Mouse (Mus musculus) ovary, postnatal 10 days (tissue): ENCODE results near the gene Shisa4.
A peak's percentile ranks its signal among the peaks of the same experiment; 100 is the strongest.
"Not testable (repeated sequence)": the region's sequence is repeated elsewhere in the genome, so short reads cannot be mapped to it uniquely, and the experiment has no call there.

ENCODE experiments used
- DNase-seq: peaks from one replicate; pipeline ENCODE4 v3.0.0; 2022; ENCODE audit warnings: low spot score

Shisa4 gene

DNA sequence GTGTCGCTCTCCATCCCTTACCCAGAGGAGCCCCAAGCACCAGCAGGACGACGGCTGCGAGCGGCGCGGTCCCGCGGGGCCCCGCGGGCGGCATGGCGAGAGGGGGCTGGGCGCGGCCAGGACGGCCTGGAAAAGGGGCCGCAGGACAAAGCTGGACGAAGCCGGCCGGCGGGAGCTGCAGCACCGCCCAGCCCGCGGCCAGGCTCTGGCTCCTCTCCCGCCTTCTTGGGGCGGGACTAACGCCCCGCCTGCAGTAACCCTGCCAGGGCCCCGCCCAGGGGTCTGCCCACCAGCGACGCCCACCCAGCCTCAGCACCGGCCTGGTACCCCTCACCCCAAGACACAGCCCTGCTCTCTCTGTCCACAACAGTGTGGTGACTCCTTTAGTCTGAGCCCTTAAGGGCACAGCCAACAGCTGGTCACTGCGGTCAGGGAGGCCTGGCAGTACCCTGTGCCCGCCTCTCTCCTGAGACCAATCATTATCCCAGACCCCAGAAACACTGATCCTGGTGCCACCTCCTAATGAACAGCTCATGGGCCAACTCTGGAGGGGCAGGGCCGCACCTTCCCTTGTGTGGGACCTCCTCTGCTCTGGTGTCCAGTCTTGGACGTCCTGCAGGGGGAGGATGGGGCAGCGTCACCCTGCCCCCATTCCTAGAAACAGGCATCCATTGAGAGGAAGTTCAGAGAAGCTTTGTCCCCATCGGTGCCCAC, at the start of gene Shisa4:
Gene Shisa4, minus strand, starts transcription at position 370 of the 714 bp plus-strand sequence.
- peak; percentile 56 for DNase-seq

DNA sequence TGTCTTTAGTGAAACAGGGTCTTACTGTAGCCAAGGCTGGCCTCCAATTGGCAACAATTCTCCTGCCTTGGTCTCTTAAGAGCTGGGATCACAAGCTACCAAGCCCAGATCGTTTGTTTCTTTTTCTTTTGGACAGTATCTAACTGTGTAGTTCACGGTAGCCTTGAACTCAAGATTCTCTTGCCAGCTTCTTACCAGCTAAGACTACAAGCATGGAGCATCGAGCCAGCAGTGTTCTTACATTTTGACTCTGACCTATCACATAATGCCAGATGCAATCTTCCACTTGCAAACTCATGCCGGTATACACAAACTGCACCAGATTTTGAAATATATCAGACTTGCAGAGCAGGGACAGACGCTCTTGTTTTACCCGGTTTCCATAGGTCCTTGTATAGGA, 47.7 kb upstream of the Shisa4 start:
- DNase-seq, result no peak

DNA sequence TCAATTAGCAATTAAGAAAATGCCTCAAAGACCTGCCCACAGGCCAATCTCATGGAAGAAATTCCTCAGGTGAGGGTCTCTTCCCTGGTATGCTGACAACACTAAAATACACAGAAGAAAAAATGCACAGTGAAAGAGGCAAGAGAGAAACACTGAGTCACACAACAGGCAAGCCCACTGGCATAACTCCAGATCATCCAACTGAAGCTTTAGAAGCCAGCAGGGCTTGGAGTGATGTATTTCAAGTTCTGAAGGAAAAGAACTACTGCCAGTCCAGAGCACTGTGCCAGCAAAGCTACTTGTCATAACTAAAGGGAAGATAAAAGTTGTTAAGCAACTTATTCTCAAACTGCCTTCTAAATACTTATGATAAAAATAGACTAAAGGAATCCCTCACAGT, 39.0 kb upstream of the Shisa4 start:
- DNase-seq, result no peak

DNA sequence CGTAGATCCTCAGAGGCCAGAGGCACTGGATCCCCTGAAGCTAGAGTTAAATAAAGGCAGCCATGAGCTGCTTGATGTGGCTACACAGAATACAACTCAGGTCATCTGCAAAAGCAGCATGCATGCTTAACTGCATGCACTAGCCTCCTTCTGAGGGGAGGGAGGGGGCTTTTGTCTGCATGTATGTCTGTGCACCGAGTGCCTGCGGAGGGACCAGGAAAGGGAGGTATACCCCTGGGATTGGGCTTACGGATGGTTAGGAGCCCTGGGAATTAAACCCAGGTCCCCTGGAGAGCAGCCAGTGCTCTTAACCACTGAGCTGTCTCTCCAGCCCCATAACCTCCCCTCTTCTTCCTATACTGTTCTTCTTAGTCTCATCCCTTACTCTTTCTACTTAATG, 37.1 kb upstream of the Shisa4 start:
- no peak for DNase-seq

DNA sequence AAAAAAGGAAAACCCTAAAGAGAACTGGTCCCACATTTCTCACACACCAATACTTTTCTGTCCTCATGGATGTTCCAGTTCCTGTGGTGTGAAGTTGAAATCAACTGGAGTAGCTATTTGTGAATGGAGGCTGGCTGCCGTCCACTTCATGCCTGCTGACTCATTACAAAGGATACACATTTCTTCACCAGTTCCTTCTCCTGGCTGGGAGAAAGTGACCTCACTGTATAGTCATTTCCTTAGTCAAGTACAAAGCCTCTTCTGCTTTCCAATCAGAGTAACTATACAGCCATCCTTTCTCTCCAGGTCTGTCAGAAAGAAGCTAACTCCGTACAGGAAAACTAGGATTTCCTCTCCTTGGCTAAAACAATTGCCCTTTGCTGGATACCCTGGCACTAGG, 35.9 kb upstream of the Shisa4 start:
- DNase-seq, result no peak

DNA sequence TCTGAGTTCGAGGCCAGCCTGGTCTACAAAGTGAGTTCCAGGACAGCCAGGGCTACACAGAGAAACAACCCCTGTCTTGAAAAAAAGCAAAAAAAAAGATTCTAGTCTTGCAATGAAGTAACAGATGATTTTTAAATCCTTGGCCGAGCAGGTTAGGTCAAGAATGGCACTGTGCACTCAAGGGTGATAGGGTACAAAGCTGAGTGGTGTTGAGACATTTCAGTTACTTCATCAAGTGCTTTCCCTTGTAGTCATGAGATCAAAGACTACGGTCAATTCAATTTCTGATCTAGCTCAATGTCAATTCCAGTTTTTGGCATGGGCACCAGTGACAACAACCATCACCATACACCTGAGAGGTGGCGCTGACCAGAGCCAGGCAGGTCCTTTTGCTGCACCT, 33.9 kb upstream of the Shisa4 start:
- DNase-seq, result no peak

DNA sequence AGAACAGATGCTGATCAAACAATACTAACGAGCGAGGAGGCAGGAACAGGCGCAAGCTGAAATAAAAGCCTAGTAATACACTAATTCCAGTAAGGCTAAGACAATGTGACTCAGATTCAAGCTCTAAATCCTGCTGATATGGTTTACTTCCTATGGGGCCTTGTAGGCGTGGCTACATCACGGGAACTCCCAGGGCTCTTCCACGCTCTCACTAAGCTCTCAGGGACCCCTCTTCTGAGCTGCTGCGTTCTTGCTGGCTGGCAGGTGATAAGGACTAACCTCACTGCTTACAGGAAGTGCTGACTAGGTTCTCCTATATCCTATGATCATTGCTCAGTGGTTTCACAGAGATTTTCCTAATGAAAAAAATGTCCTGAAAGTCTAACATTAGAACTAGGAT, 30.3 kb upstream of the Shisa4 start:
- no peak for DNase-seq

DNA sequence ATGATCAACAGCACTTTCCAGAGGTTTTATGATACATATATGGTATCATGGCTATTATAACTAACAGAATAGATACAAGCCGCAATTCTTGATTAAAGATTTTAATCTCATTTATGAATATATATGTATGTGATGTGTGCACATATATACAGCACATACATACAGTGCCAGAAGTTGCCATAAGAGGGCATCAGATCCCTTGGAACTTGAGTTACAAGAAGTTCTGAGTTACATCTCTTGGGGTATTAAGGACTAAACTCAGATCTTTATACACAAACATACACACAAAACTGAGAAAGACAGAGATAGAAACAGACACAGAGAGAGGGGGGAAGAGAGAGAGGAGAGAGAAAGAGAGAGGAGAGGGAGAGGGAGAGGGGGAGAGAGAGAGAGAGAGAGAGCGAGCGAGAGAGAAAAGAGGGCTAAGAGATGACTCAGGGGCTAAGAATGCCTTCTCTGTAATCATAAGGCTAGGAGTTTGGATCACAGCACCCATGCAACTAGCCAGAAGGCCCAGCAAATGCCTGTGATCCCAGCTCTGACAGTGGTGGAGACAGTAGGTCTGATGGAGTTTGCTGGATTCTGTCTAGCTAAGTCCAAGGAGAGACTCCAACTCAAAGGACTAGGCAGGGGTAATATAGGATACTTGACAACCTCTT, 26.5 kb upstream of the Shisa4 start:
- no peak for DNase-seq

DNA sequence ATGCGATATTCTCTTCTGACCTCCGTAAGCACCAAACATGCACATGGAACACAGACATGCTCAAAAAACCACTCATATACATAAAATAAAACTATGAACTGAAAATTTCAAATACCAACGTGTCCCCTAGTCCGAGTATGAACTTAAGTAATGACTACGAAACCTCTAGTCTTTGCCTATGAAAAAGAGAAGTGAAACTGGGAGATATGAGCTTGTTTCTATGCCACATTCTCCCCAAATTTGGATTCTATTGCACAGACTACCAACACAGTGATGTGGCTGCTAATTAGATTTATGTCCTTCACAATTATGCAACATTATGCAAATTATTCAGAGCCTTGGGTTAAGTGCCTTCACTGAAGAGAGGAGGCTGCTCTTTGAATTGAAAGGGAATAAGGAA, 24.4 kb upstream of the Shisa4 start:
- DNase-seq, result no peak

DNA sequence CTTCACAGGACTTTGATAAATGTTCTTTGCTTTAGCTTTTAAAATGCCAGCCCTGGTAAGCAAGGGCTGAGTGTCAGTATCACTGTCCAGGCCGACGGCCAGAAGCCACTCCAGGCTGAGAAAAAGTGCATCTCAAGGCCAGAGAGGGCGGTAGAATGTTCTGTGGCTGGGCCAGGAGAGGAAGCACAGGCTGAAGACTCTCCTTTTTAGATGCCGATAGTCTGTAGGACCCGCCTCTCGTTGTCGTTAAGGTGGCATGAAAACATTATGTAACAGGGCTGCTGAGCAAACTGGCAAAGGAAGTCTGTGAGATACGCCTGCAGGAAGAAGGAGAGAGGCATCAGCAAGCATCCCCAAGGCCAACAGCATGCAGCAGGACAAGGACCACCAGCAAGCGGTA, 10.1 kb upstream of the Shisa4 start:
- no peak for DNase-seq

DNA sequence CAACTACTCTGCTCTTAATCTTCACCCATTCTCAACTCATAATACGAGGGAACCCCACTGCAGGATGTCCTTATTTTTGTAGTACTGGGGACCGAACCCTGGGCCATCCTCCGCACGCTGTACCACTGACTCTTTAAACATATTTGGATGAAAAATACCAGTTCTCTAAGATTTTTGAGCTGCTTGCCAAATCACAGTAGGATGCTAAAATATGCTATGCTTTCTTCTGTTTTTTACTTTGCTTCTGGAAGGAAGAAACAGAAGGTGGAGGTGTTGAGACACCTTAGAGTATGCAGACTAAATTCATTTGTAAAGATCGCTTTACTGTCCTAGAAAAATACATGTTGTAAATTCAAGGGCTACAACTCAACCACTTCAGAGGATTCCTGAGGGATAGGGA, 9.1 kb upstream of the Shisa4 start:
- DNase-seq, result no peak

DNA sequence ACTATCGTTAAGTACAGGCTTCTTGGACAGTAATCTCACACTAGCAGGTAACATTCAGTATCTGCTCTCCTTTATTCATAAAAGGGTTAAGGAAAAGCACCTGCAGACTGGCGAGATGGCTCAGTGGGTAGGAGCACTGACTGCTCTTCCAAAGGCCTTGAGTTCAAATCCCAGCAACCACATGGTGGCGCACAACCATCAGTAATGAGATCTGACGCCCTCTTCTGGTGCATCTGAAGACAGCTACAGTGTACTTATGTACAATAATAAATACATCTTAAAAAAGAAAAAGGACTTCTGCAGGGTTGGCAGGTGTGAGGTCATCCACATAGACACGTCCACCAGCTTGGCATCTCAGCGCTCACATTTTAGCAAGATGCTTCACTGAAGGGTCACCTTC, 6.5 kb upstream of the Shisa4 start:
- not testable (repeated sequence) for DNase-seq

DNA sequence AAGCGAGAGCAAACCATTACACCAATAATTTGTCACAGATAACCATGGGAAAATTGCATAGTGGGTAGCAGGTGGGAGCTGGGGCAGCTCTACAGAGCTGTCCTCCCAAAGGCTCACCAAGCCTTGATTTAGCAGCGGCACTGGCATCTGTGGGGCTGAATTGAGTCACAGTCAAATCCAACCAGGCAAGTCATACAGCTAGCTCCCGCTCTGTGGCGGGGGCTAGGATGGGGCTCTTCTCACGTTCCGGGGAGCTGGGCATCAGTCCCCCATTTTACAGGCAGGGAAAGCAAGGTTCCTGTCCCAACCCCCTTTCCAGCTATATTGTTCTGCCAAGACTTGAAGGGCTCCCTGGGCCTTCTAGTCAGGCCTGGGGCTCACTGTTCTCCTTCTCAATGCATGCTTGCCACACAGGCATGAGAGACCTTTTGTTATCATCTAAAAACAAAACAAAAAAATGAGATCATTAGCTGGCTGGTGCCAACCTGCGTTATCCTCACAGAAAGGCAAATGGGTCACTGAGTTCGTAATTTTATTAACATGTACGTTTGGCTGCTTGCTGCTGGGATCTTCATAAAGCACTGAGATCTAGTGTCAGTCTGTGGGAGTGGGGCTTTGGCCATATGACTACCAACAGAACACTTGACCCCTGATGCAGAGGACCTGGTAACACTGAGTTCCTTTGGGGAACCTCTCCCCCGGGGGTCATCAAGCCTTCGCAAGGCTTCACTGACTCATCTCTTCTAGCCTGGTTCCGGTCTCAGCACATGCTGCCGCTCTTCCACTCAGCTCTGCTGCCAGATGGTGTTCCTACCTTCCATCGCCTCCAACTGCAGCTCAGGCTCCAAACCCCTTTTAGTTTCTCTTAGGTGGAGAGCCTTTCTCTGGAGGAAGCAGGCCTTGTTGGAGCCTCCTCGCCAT, 5.3 kb upstream of the Shisa4 start:
- no peak for DNase-seq

DNA sequence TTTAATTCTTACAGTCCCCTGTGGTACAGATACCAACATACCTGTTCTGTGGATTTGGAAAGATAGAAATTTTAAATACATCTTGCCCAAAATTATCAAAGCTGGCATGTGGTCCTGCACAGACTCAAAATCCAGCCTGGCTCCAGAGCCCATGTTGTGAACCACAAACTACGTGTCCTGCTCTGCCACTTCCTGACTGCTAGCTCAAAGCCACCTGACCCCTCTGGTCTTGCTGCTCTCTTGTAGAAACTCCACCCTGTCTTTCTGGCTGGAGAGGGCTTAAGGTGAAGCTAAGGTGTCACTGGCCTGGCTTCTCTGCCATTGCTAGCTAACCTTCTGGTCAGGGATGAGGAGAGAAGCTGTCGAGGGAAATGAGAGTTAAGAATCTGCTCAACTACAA, 4.0 kb upstream of the Shisa4 start:
- DNase-seq, result no peak

DNA sequence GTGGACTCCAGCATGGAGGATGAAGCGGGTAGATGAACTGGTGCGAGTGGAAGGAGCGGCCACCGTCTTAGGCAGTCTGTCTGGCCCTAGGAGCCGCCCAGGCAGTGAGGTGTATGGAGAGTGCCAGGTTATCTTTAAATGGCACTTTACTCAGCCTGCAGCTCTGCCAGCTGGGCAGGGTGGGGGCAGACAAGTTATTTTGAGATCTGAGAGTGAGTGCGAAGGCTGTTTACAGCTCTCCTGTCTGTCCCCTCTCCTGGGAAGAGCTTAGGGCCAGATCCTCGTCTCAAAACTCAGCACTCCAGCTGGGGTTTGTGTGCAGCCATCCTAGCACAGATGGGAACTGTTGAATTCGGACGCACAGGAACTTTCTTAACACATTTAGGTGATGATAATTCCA, 3.5 kb upstream of the Shisa4 start:
- DNase-seq, result no peak

DNA sequence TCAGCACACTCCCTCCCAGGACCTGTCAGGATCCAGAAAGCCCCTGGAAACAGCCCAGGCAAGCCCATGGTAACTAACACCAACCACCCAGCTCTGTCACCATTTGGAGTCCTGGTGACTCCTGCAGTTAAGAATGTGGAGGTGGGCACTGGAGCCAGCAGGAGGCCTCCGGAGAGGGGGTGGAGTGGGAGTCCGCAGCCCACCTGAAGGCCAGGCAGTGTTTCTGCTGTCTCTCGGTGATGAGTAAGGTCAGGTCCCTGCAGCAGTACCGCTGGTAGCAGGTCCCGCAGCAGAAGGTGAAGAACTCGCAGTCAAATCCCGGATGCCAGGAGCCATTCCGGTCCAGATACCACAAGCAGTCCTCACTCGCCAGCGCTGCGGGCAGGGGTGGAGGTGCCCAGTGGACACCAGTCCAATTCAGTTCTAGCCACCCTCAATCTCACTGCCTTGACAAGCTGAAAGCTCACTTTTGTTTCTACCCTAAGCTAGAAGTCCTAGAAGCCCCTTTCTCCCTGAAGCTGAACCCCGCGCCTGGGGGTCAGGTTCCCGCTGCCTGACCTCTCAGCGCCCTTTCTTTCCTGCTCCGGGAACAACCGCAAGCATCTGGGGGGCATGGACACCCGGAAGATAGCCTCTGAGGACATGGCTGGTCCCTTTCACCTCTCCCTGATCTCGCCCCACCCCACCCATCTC, 716 bp downstream of the Shisa4 start:
- DNase-seq, result no peak

DNA sequence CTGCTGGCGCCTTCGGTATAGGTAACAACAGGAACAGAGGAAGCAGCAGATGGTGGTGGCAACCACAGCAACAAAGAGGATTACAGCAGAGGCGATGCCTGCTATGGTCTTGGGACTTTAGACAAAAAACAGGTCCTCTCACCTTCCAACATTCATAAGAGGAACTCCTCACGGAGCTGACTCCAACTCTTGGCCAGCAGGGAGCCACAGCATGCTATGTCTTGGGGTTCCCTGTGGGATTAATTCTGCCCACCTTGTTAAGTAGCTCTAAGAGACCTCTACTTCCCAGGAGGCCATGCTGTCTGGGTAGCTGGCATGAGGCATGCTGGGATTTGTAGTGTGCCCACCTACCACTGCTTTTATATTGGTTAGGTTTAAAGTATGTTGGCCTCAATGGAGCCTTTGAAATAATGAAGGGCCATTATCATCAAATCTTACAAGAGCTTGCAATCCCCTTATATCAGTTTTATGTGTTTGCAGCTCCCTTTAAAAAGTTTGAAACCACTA, 1.8 kb downstream of the Shisa4 start:
- no peak for DNase-seq

DNA sequence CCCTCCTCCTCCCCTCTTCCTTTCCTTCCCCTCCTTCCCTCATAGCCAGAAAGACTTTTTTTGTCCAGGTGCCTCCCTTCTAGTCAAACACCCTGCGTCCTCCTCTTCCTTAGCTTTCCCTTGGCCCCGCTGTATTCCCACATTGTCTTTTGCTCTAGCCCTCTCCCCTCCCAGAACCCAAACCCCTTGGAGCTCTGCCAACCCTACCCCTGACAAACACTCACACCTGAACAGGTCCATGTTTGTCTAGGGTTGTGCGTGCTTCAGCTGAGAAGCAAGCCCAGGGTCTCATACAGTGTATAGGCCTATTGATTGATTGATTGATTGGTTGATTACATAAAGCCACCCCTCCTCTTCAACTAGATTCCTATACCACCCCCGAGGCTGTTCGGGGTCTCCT, 5.6 kb downstream of the Shisa4 start:
- no peak for DNase-seq

DNA sequence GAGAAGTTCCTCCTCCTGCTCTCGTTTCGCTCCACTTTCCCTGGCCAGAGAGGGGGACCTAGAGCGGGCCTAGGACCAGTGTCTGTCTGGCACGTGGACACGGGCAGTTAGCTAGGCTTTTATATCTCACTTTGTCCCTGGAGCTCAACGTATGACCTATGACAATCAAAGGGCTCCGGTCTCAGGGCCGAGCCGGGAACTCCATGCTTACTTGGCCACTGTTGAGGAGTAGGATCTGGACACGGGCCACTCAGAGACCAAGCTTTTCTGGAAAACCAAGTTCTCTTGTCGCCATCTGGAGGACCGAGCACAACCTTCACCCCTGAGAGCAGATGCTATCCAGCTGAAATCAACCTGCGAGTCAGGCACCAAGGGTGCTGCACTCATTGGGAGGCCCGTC, 6.1 kb downstream of the Shisa4 start:
- DNase-seq, result no peak

DNA sequence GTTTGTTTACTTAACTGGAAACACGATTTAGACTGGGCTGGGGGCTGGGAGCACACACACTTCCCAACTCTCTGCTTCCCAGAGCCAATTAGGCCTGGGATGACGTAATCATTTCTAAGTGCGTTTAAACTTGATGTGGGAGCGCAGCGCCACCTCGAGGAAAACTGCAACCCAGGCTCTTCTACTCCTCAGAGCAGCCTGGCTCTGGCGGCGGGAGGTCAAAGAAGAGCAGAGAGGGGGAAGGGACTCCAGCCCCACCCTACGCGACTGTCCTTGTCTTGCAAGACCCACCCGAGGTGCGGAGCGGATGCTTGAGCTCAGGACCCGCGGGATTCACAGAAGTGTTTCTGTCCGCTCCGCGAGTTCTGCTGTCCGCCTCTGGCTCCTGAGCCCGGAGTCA, 6.8 kb downstream of the Shisa4 start:
- DNase-seq, result peak; percentile 63

DNA sequence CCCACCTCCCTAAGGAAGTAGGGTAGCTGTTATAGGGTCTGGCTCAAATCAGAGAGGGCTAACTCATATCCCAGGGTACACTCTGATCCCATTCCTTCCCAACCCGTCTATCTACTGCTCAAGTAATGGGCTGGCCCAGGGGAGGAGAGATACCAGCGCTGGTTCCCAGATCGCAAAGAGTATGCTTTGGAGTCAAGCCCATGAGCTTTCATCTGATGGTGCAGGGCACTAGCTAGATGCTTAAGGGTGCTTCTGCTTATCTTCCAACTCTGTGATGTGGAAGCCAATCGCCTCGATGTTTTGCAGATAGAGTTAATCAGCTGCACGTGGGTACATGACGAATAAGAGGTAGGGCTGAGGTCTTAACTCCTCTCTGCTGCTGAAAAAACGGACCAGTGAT, 7.4 kb downstream of the Shisa4 start:
- no peak for DNase-seq

DNA sequence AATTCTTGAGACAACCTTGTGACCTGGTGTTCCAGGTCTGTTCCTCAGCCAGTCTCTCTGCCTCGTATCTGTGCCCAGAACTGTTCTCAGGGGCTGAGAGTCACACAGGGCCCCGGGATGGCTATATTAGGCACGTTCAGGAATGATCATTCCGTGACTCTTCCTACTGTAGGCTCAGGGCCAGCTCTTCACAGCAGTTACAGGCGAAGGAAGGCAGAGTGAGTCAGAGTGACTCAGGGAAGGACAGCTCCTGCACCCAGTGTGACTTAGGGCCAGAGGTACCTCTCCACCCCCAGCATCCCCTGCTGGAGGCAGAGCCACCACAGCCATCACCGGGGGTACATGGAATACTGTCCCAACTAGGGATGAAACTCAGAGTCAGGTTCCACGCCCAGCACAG, 8.0 kb downstream of the Shisa4 start:
- DNase-seq, result no peak
